Mouse (Mus musculus) monocyte, adult 5-6 weeks (primary cell): Measurements from ENCODE around the gene Mettl27. TPM values are rescaled to one million over a fixed set of nuclear protein-coding genes. Genes with fewer than 3 reads are reported as not detected.

Experiments used
- ATAC-seq: fragments of 153-309, 156-312 bp; replicated peaks from 2 replicates; pipeline ENCODE4 v1.8.0; 2017; ENCODE audit warnings: mild to moderate bottlenecking; ENCODE audit not compliant: low TSS enrichment, insufficient number of reproducible peaks, severe bottlenecking, poor library complexity, low FRiP score
- total RNA-seq: library from RNA; stranded (forward); fragments of 200-1000, 200-491, 200-594 nt; gene quantifications from 3 replicates; pipeline ENCODE4 v1.2.3, GENCODE M21; 2017

The Mettl27 gene
- total RNA-seq, 1 experiment from 2014 or later, result not detected

GRCm38 (mm10) chr5:134974921-134975320 lies 42.8 kb downstream of the Mettl27 start:
- no peak for ATAC-seq

GRCm38 (mm10) chr5:134976164-134976563 lies 44.0 kb downstream of the Mettl27 start:
- no peak for ATAC-seq

GRCm38 (mm10) chr5:134976577-134977250 lies 44.5 kb downstream of the Mettl27 start:
- ATAC-seq, result no peak

GRCm38 (mm10) chr5:134977837-134978236 lies 45.7 kb downstream of the Mettl27 start:
- ATAC-seq, result no peak

- no peak for ATAC-seq
Measured at GRCm38 (mm10) chr5:134981149-134981548, 49.0 kb downstream of the Mettl27 start.

- ATAC-seq, result no peak
Measured at GRCm38 (mm10) chr5:134983111-134983510, 50.9 kb downstream of the Mettl27 start.

GRCm38 (mm10) chr5:134983771-134984170 lies 51.6 kb downstream of the Mettl27 start:
- no peak for ATAC-seq

- no peak for ATAC-seq
Measured at GRCm38 (mm10) chr5:134985633-134986297, 53.6 kb downstream of the Mettl27 start, which contains the start of gene Cldn3. TSS of gene Cldn3 (plus strand) at chr5:134986214.

GRCm38 (mm10) chr5:134986298-134987268 lies 54.4 kb downstream of the Mettl27 start:
- no peak for ATAC-seq

GRCm38 (mm10) chr5:134989166-134989565 lies 57.0 kb downstream of the Mettl27 start:
- no peak for ATAC-seq

- no peak for ATAC-seq
Measured at GRCm38 (mm10) chr5:134989741-134990140, 57.6 kb downstream of the Mettl27 start.

Other genes starting within 250 kb of the Mettl27 start
- gene Limk1, start 243.8 kb upstream of the Mettl27 start, total RNA-seq, result 5.1 to 31.9 TPM (median 6.9 TPM) in 3 replicates
- gene Eln, start 185.0 kb upstream of the Mettl27 start, total RNA-seq, result not detected in 3 replicates
- gene Tmem270, start 25.6 kb upstream of the Mettl27 start, total RNA-seq, result not detected in 3 replicates
- gene Cldn13, start 16.8 kb upstream of the Mettl27 start, total RNA-seq, result not detected in 3 replicates
- gene Cldn4, start 14.6 kb downstream of the Mettl27 start, total RNA-seq, result not detected in 3 replicates
- gene Cldn3, start 53.8 kb downstream of the Mettl27 start, total RNA-seq, result not detected in 3 replicates
- gene Abhd11, start 76.8 kb downstream of the Mettl27 start, total RNA-seq, result 13.0 to 27.0 TPM (median 24.1 TPM) in 3 replicates
- 0.29 to 0.76 TPM in 2 of 3 replicates, not detected in the other for gene Stx1a, start 91.1 kb downstream of the Mettl27 start, total RNA-seq
- gene Dnajc30, start 131.8 kb downstream of the Mettl27 start, total RNA-seq, result 3.8 to 6.5 TPM (median 5.5 TPM) in 3 replicates
- 50.6 to 85.3 TPM (median 72.7 TPM) in 3 replicates for gene Bud23, start 132.6 kb downstream of the Mettl27 start, total RNA-seq
- gene Vps37d, start 145.9 kb downstream of the Mettl27 start, total RNA-seq, result 0.43 TPM in 1 of 3 replicates, not detected in the others
- gene Mlxipl, start 157.5 kb downstream of the Mettl27 start, total RNA-seq, result 0.57 to 4.5 TPM (median 1.1 TPM) in 3 replicates
- gene Tbl2, start 217.3 kb downstream of the Mettl27 start, total RNA-seq, result 4.3 to 9.9 TPM (median 9.6 TPM) in 3 replicates
- gene Bcl7b, start 235.9 kb downstream of the Mettl27 start, total RNA-seq, result 52.4 to 63.3 TPM (median 53.1 TPM) in 3 replicates